Mouse (Mus musculus): ENCODE measurements at regions not wholly inside any gene's neighbourhood (a gene's known extent, or its start where the extent isn't known, plus 50 kb on each side); places are given as distances from the start of the nearest gene placed in this dataset.
"Not testable (repeated sequence)": the region's sequence is repeated elsewhere in the genome, so short reads cannot be mapped to it uniquely, and the experiment has no call there.

DNA sequence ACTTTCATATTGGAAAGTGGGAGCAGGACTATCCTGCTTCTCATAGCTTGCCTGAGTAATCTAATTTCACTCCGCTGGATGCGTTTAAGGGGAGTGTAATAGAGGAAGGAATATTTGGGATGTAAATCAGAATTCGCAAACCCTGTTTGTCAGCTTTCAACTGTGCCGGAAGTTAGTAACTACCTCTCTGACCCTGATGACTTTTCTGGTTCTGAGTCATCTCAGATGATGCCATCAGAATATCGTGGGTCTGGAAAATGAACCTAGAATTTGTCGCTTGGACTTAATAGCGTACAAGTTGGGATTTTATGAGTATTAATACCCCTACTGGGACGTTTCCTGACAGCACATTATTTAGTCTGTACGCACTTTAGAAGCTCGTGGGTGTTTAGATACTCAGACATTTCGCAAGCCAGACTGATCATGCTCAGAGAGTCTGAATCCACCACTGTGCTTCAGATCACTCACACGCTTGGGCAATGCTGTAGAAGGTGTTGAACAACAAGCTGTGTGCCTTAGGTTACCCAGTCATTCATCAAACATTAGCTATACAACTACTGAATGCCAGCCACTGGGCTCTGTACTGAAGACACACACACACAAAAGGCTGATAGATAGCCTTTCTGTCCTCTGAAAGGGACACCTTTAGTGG, 131.1 kb downstream of the Phlda1 start:
- Histone ChIP-seq H3K36me3 (ENCODE audit: control insufficient read depth, insufficient read depth, low read length) (no peaks in the 10 kb centered on the region), H3K9ac (replicated peaks; ENCODE audit: low read depth, low read length) (no peak overlapping the region), H3K27ac (ENCODE audit: low read length) (no peak overlapping the region), H3K4me2 (replicated peaks; ENCODE audit: low read depth, low read length) (no peak overlapping the region), H3K27me3 (ENCODE audit: control insufficient read depth, insufficient read depth, low read length) (no peaks in the 10 kb centered on the region), H3K9me3 (ENCODE audit: control insufficient read depth, low read depth, low read length) (no peaks in the 10 kb centered on the region), H3K4me3 (ENCODE audit: low read depth, low read length) (no peak overlapping the region), H3K4me1 (ENCODE audit: control insufficient read depth, insufficient read depth, low read length) (0 out of 2 replicates have a peak, but pooled peaks cover 5% of the 10 kb centered on the region)
- no peak for ATAC-seq (ENCODE audit: insufficient number of reproducible peaks, insufficient read depth, low FRiP score, low read depth)
- WGBS, result 80% methylated on average over 12 of the region's 12 CpGs

DNA sequence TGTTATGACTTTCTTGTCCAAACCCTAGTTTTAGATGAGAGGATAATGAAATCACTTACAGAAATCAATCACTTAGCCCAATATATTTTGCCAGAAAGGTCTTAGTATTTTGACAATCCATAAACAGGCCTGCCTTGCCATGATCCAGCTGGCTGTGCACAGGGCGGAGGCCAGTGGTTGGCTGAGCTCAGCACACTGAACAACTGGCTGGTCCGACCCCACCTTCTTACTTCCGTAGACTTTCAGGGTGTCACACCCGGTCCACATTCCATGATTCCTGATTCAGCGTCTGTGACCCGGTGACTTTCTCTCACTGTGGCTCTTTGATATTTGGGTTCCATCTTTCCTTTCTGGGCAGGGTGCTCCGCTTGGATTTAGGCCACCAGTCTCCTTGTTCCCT, 133.8 kb downstream of the Phlda1 start:
- Histone ChIP-seq H3K4me2 (replicated peaks; ENCODE audit: low read depth, low read length) (no peak overlapping the region), H3K27me3 (ENCODE audit: control insufficient read depth, insufficient read depth, low read length) (no peaks in the 10 kb centered on the region), H3K9me3 (ENCODE audit: control insufficient read depth, low read depth, low read length) (no peaks in the 10 kb centered on the region), H3K27ac (ENCODE audit: low read length) (no peak overlapping the region), H3K4me3 (ENCODE audit: low read depth, low read length) (no peak overlapping the region), H3K36me3 (ENCODE audit: control insufficient read depth, insufficient read depth, low read length) (no peaks in the 10 kb centered on the region), H3K4me1 (ENCODE audit: control insufficient read depth, insufficient read depth, low read length) (0 out of 2 replicates have a peak, but pooled peaks cover 5% of the 10 kb centered on the region), H3K9ac (replicated peaks; ENCODE audit: low read depth, low read length) (no peak overlapping the region)
- 40% methylated on average over 7 of the region's 7 CpGs for WGBS
- 0 out of 2 replicates have a peak, but pooled peaks have one; percentile 51 for ATAC-seq (ENCODE audit: insufficient number of reproducible peaks, insufficient read depth, low FRiP score, low read depth)

DNA sequence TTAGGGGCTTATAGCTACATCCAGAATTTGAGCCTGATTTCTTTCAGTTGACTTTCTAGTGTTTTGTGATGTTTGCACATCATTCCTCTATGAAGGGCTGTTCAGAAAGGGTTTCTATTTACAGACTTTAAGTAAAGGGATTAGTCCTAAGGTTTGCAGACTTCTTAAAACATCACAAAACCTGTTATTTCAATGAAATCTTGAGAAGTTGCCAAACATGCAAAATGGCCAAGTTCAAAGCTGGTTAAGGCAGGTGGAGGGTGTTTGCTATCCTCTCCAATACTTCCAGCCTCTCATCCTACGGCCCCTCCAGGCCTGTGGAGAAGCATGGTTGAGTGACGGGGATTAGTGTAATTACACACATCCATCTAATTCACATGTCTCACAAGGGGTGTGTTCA, 136.6 kb downstream of the Phlda1 start:
- Histone ChIP-seq H3K9ac (replicated peaks; ENCODE audit: low read depth, low read length) (no peak overlapping the region), H3K9me3 (ENCODE audit: control insufficient read depth, low read depth, low read length) (no peaks in the 10 kb centered on the region), H3K4me3 (ENCODE audit: low read depth, low read length) (no peak overlapping the region), H3K27me3 (ENCODE audit: control insufficient read depth, insufficient read depth, low read length) (no peaks in the 10 kb centered on the region), H3K4me1 (ENCODE audit: control insufficient read depth, insufficient read depth, low read length) (0 out of 2 replicates have a peak, but pooled peaks cover 5% of the 10 kb centered on the region), H3K4me2 (replicated peaks; ENCODE audit: low read depth, low read length) (no peak overlapping the region), H3K27ac (ENCODE audit: low read length) (no peak overlapping the region), H3K36me3 (ENCODE audit: control insufficient read depth, insufficient read depth, low read length) (no peaks in the 10 kb centered on the region)
- ATAC-seq (ENCODE audit: insufficient number of reproducible peaks, insufficient read depth, low FRiP score, low read depth), result peak; percentile 46; the same call in 1 of the 2 replicates
- 52% methylated on average over 2 of the region's 2 CpGs for whole genome bisulfite sequencing

DNA sequence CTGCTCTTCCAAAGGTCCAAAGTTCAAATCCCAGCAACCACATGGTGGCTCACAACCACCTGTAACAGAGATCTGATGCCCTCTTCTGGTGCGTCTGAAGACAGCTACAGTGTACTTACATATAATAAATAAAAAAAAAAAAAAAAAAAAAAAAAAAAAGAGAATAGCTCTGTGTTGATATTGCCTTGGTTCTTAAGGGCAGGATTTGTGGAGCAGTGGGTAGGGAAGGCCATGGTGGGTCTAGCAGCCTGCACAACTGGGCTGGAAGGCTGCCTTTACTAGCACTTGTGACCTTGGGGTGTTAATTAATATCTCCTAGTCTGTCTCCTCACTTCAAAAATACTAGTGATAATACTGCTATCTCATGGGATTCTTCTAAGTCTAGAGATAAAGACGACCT, 147.7 kb downstream of the Phlda1 start:
- H3K4me3 ChIP-seq (ENCODE audit: low read depth, low read length); H3K9me3 ChIP-seq (ENCODE audit: control insufficient read depth, low read depth, low read length); H3K4me2 ChIP-seq (replicated peaks; ENCODE audit: low read depth, low read length); H3K27me3 ChIP-seq (ENCODE audit: control insufficient read depth, insufficient read depth, low read length); H3K27ac ChIP-seq (ENCODE audit: low read length); H3K9ac ChIP-seq (replicated peaks; ENCODE audit: low read depth, low read length); H3K36me3 ChIP-seq (ENCODE audit: control insufficient read depth, insufficient read depth, low read length); H3K4me1 ChIP-seq (ENCODE audit: control insufficient read depth, insufficient read depth, low read length); ATAC-seq (ENCODE audit: insufficient number of reproducible peaks, insufficient read depth, low FRiP score, low read depth): not testable (repeated sequence)
- 60% methylated on average over 1 of the region's 2 CpGs for WGBS

DNA sequence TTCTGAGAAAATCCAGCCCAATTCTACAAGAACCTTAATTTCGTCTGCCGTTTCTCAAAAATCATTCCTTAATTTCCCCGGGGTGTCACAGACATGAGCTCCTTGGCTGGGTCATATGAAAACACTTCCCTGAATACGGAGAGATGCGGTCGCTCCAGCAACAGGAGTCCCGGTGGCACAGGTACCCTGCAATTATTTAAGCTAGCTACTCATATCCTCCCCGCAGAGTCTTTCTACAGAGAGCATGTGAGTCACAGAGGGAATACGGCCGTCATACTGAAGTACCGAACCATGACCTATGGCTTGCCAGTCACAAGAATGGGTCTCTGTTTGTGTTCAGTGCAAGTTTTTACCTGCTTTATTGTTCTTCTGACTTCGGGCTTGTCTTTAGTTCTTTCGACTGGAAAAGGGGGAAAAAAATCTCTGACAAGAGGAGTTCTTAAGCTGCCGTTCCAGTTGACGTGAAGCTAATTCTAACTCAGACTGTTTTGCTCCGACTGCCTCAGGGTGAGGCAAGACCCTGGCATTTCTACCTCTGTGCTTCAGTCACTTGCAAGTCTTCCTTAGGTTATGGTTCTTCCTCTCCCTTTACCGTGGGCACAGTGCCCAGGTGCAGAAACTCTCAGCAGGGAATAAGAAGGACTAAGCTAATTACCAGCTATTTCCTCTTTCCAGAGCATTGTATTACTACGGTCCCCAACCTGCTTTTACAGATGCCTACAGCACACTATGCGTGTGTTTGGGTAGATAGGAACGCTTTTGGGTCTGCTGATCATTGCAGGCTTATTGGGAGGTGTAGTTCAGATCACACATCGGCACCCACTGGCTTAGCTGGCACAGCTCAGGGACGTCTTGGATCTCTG, 148.5 kb downstream of the Phlda1 start:
- peaks cover 5% of the 10 kb centered on the region; the same call in 1 of the 2 replicates for H3K4me1 ChIP-seq (ENCODE audit: control insufficient read depth, insufficient read depth, low read length)
- no peaks in the 10 kb centered on the region for H3K27me3 ChIP-seq (ENCODE audit: control insufficient read depth, insufficient read depth, low read length)
- H3K27ac ChIP-seq (ENCODE audit: low read length), result no peak overlapping the region
- H3K9me3 ChIP-seq (ENCODE audit: control insufficient read depth, low read depth, low read length), result no peaks in the 10 kb centered on the region
- H3K36me3 ChIP-seq (ENCODE audit: control insufficient read depth, insufficient read depth, low read length), result no peaks in the 10 kb centered on the region
- 78% methylated on average over 22 of the region's 22 CpGs for WGBS
- no peak for ATAC-seq (ENCODE audit: insufficient number of reproducible peaks, insufficient read depth, low FRiP score, low read depth)
- H3K9ac ChIP-seq (replicated peaks; ENCODE audit: low read depth, low read length), result no peak overlapping the region
- H3K4me3 ChIP-seq (ENCODE audit: low read depth, low read length), result no peak overlapping the region
- no peak overlapping the region for H3K4me2 ChIP-seq (replicated peaks; ENCODE audit: low read depth, low read length)

DNA sequence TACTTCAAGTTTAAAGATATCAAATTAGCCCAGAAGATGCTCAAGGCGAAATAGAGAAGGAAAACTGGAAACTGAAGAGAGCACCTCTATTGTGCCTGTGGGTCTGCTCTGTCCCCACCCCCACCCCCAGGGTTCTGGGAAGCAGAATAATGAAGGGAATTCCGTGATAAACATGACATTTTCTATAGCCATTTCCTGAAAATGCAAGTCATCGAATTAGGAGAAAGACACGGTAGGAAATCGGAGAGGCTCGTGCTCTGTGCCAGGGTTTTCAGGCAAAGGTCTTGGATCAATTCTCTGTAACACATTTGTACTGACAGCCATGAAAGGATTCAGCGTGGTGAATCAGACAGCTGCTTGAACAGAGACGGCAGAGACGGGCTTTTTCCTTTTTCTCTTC, 152.7 kb downstream of the Phlda1 start:
- no peak overlapping the region for H3K9ac ChIP-seq (replicated peaks; ENCODE audit: low read depth, low read length)
- WGBS, result 46% methylated on average over 9 of the region's 9 CpGs
- no peak overlapping the region for H3K4me3 ChIP-seq (ENCODE audit: low read depth, low read length)
- ATAC-seq (ENCODE audit: insufficient number of reproducible peaks, insufficient read depth, low FRiP score, low read depth), result no peak
- H3K36me3 ChIP-seq (ENCODE audit: control insufficient read depth, insufficient read depth, low read length), result no peaks in the 10 kb centered on the region
- H3K4me2 ChIP-seq (replicated peaks; ENCODE audit: low read depth, low read length), result no peak overlapping the region
- H3K27me3 ChIP-seq (ENCODE audit: control insufficient read depth, insufficient read depth, low read length), result no peaks in the 10 kb centered on the region
- no peak overlapping the region for H3K27ac ChIP-seq (ENCODE audit: low read length)
- no peaks in the 10 kb centered on the region for H3K9me3 ChIP-seq (ENCODE audit: control insufficient read depth, low read depth, low read length)
- peaks cover 5% of the 10 kb centered on the region; the same call in 1 of the 2 replicates for H3K4me1 ChIP-seq (ENCODE audit: control insufficient read depth, insufficient read depth, low read length)

DNA sequence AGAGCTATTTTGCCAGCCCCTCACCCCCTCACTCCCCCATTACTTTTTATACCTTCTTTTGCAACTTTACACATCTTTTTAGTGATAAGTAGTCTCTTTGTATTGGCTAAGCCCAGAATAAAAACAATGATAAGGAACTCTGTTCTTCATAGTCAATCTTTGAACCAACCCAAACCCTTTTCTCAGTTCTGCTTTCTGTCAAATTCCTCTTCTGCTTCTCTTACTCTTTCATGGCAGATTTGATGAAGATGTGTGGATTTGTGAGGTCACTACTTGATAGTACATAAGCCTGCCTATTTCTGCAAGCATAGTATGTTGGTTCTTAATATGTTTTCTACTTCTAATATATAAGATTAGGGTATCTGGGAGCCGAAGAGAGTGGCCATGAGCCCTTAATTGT, 156.6 kb downstream of the Phlda1 start:
- Histone ChIP-seq H3K4me3 (ENCODE audit: low read depth, low read length) (no peak overlapping the region), H3K27me3 (ENCODE audit: control insufficient read depth, insufficient read depth, low read length) (no peaks in the 10 kb centered on the region), H3K36me3 (ENCODE audit: control insufficient read depth, insufficient read depth, low read length) (no peaks in the 10 kb centered on the region), H3K9ac (replicated peaks; ENCODE audit: low read depth, low read length) (no peak overlapping the region), H3K4me2 (replicated peaks; ENCODE audit: low read depth, low read length) (no peak overlapping the region), H3K27ac (ENCODE audit: low read length) (no peak overlapping the region), H3K4me1 (ENCODE audit: control insufficient read depth, insufficient read depth, low read length) (peaks cover 5% of the 10 kb centered on the region; the same call in 1 of the 2 replicates), H3K9me3 (ENCODE audit: control insufficient read depth, low read depth, low read length) (no peaks in the 10 kb centered on the region)
- WGBS, result 88% methylated on average over 1 of the region's 1 CpGs
- ATAC-seq (ENCODE audit: insufficient number of reproducible peaks, insufficient read depth, low FRiP score, low read depth), result no peak

DNA sequence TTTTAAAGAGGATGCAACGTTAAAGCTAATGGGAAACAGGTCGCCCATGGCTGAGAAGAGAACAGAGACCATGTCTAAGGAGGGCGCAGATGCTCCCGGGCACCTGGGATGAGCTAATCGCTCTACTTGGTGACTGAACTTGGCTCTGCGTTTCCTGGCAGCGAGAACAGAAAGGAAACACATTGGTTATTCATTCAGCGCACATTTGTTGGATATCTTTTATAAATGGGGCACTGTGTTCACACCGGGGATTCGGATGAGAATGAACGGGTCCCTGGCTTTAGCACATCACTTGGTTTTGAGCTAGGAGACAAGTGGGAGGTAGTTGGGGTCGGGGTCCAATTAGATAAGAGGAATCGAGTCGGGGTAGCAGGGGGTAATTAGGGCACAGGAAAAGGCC, 159.7 kb downstream of the Phlda1 start:
- Histone ChIP-seq H3K4me1 (ENCODE audit: control insufficient read depth, insufficient read depth, low read length) (peaks cover 14% of the 10 kb centered on the region), H3K36me3 (ENCODE audit: control insufficient read depth, insufficient read depth, low read length) (no peaks in the 10 kb centered on the region), H3K9ac (replicated peaks; ENCODE audit: low read depth, low read length) (no peak overlapping the region), H3K4me2 (replicated peaks; ENCODE audit: low read depth, low read length) (no peak overlapping the region), H3K27ac (ENCODE audit: low read length) (no peak overlapping the region), H3K4me3 (ENCODE audit: low read depth, low read length) (no peak overlapping the region), H3K27me3 (ENCODE audit: control insufficient read depth, insufficient read depth, low read length) (no peaks in the 10 kb centered on the region), H3K9me3 (ENCODE audit: control insufficient read depth, low read depth, low read length) (no peaks in the 10 kb centered on the region)
- no peak for ATAC-seq (ENCODE audit: insufficient number of reproducible peaks, insufficient read depth, low FRiP score, low read depth)
- 77% methylated on average over 14 of the region's 14 CpGs for WGBS

Measured in stomach, embryonic 14.5 days (tissue).